Mouse (Mus musculus): ENCODE data around the gene Fam57b. TPM values are rescaled to one million over a fixed set of nuclear protein-coding genes. Genes with fewer than 3 reads are reported as not detected.
A peak's percentile ranks its signal among the peaks of the same experiment; 100 is the strongest.

The Fam57b gene
- polyA plus RNA-seq, 1 experiment from 2014 or later: 40.6 TPM

DNA sequence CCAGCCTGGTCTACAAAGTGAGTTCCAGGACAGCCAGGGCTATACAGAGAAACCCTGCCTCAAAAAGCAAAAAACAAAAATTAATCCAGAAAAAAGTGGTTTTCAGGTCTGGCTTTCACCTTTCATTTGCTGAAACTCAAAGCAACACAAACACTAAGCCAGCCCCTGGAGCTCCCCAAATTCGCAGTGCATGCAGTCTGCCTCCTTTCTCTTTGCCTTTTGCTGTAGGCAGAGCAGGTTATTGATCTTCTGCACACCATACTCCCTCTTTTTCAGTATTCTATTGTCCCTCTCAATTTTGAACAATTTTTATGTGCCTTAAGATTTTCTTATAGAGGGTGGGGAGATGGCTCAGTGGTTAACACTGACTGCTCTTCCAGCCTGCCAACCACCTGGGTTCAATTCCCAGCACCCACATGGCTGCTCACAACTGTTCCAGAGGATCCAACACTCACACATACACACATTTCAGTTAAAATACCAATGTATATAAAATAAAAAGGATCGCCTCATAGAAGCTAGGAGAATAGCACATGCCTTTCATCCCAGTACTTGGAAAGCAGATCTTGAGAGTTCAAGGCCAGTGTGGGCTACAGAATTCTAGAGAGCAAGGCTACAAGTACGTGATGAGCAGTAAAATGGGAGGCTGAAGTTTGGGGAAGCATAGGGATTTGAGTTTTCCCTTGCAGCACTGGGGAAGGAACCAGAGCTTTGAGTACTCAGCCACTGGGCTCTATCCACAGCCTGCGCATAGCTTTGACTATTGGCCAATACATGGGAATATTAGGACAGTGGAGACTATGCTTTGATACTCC lies 3.8 kb upstream of the Fam57b start:
- Histone ChIP-seq H3K4me1 (replicated peaks) (peaks cover 59% of the 10 kb centered on the region), H3K9me3 (no peaks in the 10 kb centered on the region), H3K4me3 (no peak overlapping the region; the same call in 1 of the 2 replicates), H3K27ac (replicated peaks) (no peak overlapping the region), H3K27me3 (no peaks in the 10 kb centered on the region), H3K9ac (no peak overlapping the region), H3K4me2 (peak overlapping the region; percentile 83), H3K36me3 (peaks cover 48% of the 10 kb centered on the region)
- WGBS: 71% methylated on average over 4 of the region's 4 CpGs
- ATAC-seq (ENCODE audit: low read depth): no peak

DNA sequence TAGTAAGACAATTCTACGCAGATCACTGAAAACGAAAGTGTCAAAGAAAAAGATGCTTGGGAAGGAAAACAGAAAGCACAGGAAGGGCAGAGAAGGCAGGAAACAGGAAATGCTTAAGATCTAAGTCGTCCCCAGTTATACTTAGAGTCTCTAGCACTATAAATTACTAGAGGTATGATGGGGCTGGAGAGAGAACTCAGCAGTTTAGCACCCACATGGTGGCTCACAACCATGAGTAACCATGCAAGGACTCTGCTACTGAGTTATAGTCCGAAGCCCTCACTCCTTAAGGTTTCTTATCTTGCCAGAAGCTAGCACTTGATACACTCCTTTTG lies 3.2 kb upstream of the Fam57b start:
- Histone ChIP-seq H3K9ac (no peak overlapping the region), H3K9me3 (no peaks in the 10 kb centered on the region), H3K4me3 (no peak overlapping the region), H3K4me1 (replicated peaks) (peaks cover 59% of the 10 kb centered on the region), H3K27ac (replicated peaks) (no peak overlapping the region), H3K27me3 (no peaks in the 10 kb centered on the region), H3K36me3 (peaks cover 42% of the 10 kb centered on the region), H3K4me2 (no peak overlapping the region)
- no peak for ATAC-seq (ENCODE audit: low read depth)
- 85% methylated on average over 4 of the region's 4 CpGs for WGBS

DNA sequence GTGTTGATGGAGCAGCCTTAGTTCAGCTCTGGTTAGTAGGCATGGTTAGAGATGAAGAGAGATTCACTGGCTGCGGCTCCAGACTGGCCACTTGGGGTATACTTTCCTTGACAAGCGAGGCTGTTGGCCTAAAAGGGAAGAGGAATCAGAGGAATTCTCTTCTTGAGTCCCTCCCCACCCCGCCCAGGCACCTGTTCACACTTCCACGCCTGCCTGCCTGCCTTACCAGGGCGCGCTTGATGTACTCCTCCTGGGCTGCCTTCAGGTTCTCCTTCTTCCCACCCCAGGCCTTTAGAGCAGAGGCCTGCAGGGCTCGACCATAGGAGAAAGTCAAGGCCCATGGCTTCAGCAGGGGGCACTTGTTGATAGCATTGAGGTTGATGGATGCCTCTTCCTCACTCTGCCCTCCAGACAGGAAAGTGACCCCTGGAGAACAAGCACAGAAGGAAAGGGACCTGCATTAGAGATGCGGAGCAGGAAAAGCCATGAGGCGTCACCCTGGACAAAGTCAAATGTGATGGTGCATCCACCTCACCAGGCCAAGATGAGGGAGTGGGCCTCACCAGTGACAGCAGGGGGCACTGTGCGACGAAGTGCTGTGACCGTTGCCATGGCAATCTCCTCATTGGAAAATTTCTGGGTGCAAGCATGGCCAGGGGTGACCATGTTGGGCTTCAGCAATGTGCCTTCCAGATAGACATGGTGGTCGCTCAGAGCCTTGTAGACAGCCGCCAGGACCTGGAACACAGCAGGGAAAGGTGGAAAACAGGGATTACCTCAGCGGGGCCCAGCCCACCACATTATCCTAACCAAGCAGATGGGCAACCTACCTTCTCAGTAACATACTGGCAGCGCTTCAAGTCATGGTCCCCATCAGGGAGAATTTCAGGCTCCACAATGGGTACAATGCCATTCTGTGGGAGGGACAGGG lies 1.8 kb upstream of the Fam57b start:
- no peak overlapping the region for H3K9ac ChIP-seq
- ATAC-seq (ENCODE audit: low read depth): no peak
- H3K4me2 ChIP-seq: no peak overlapping the region
- peaks cover 32% of the 10 kb centered on the region for H3K36me3 ChIP-seq
- H3K27ac ChIP-seq (replicated peaks): no peak overlapping the region
- 78% methylated on average over 16 of the region's 16 CpGs for WGBS
- peaks cover 60% of the 10 kb centered on the region for H3K4me1 ChIP-seq (replicated peaks)
- H3K4me3 ChIP-seq: no peak overlapping the region
- H3K9me3 ChIP-seq: no peaks in the 10 kb centered on the region
- no peaks in the 10 kb centered on the region for H3K27me3 ChIP-seq

DNA sequence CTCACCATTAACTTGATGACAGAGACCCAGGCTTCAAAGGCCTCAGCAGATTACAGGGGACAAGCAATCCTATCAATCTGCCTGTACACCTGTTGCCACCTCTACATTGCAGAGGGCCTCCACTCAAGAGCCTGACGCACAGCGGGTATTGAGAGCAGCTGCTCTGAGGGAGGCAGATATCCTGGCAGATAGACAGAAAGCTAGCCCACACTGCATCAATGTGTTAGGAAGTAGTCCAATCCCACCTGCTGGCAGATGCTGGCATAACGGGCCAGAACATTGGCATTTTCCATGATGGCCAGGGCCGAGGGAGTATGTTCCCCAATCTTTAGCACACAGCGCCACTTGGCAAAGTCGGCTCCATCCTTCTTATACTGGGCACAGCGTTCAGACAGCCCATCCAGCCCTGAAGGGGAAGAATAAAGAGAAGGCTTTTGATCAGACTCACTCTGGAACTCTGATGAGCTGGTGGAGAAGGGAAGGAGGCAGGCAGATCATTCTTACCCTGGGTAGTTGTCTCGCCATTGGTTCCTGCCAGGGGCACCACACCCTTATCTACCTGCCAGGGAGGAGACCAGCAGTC lies 1.0 kb upstream of the Fam57b start:
- no peak overlapping the region for H3K4me3 ChIP-seq
- H3K4me2 ChIP-seq: peak overlapping the region; percentile 87; the same call in 1 of the 2 replicates
- ATAC-seq (ENCODE audit: low read depth): no peak
- peaks cover 32% of the 10 kb centered on the region for H3K36me3 ChIP-seq
- no peak overlapping the region for H3K27ac ChIP-seq (replicated peaks)
- peak overlapping the region; percentile 93 for H3K9ac ChIP-seq
- H3K9me3 ChIP-seq: no peaks in the 10 kb centered on the region
- 69% methylated on average over 8 of the region's 8 CpGs for WGBS
- H3K4me1 ChIP-seq (replicated peaks): peaks cover 54% of the 10 kb centered on the region
- H3K27me3 ChIP-seq: no peaks in the 10 kb centered on the region

GRCm38 (mm10) chr7:126798127-126799049 lies 920 bp downstream of the Fam57b start:
- no peak for ATAC-seq (ENCODE audit: low read depth)

DNA sequence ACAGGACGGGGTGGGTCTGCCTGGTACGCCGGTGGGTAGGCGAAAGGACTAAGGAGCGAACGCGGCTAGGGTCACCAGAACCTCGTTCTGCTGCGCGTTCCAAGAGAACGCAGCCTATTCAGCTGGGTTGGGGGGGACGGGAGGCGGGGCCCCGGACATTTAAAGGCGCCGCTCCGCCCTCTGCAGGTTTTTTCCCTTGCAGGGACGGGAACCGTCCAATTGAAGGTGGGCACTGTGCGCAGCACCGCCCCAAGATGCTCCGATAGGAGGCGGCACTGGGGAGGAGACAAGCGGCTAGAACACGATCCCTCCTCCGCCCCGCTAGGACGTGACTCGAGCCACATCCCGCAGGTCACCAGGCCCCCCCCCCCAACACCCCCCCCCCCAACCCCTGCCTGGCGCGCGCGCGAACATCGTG lies 1.6 kb downstream of the Fam57b start:
- Histone ChIP-seq H3K27ac (replicated peaks) (peak overlapping the region; percentile 96), H3K4me1 (replicated peaks) (peaks cover 44% of the 10 kb centered on the region), H3K9me3 (no peaks in the 10 kb centered on the region), H3K4me3 (peak overlapping the region; percentile 88), H3K9ac (peak overlapping the region; percentile 93), H3K36me3 (peaks cover 38% of the 10 kb centered on the region), H3K27me3 (no peaks in the 10 kb centered on the region), H3K4me2 (peak overlapping the region; percentile 87)
- ATAC-seq (ENCODE audit: low read depth): peak; percentile 96
- 0% methylated on average over 33 of the region's 36 CpGs for WGBS

More at GRCm38 (mm10) chr7:126798127-126799049, 920 bp downstream of the Fam57b start:
- Histone ChIP-seq H3K36me3 (peaks cover 38% of the 10 kb centered on the region), H3K27ac (replicated peaks) (peak overlapping the region; percentile 96), H3K9me3 (no peaks in the 10 kb centered on the region), H3K4me2 (peak overlapping the region; percentile 87), H3K27me3 (no peaks in the 10 kb centered on the region), H3K4me1 (replicated peaks) (peaks cover 44% of the 10 kb centered on the region), H3K9ac (peak overlapping the region; percentile 93), H3K4me3 (peak overlapping the region; percentile 88)
- 1% methylated on average over 40 of the region's 40 CpGs for WGBS

GRCm38 (mm10) chr7:126799468-126800268 lies 2.2 kb downstream of the Fam57b start:
- Histone ChIP-seq H3K4me2 (peak overlapping the region; percentile 87), H3K4me3 (peak overlapping the region; percentile 88), H3K9me3 (no peaks in the 10 kb centered on the region), H3K9ac (peak overlapping the region; percentile 85), H3K27me3 (no peaks in the 10 kb centered on the region), H3K27ac (replicated peaks) (peak overlapping the region; percentile 96), H3K4me1 (replicated peaks) (peaks cover 44% of the 10 kb centered on the region), H3K36me3 (peaks cover 36% of the 10 kb centered on the region)
- WGBS: 1% methylated on average over 37 of the region's 38 CpGs
- peak; percentile 93 for ATAC-seq (ENCODE audit: low read depth)

GRCm38 (mm10) chr7:126800269-126801056 lies 3.0 kb downstream of the Fam57b start:
- WGBS: 36% methylated on average over 5 of the region's 5 CpGs
- Histone ChIP-seq H3K4me2 (peak overlapping the region; percentile 87), H3K9me3 (no peaks in the 10 kb centered on the region), H3K27me3 (no peaks in the 10 kb centered on the region), H3K4me1 (replicated peaks) (peaks cover 44% of the 10 kb centered on the region), H3K9ac (peak overlapping the region; percentile 85), H3K27ac (replicated peaks) (peak overlapping the region; percentile 96), H3K4me3 (peak overlapping the region; percentile 88), H3K36me3 (peaks cover 28% of the 10 kb centered on the region)
- ATAC-seq (ENCODE audit: low read depth): no peak

DNA sequence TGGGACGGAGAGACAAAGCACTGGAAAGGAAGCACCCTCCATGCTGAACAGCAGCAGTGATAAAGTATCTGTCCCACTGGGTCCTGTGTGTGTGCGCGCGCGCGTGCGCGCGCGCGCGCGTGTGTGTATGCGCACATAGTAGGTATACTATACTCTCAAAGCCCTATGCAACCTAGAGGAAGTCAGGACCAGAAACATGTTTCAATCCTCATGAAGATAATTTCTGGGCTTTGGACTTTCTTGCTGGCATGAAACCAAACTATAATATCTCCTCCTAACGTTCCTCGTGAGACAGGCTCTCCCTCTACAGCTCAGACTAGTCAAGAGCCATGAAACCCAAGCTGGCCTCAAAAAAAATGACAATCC lies 3.6 kb downstream of the Fam57b start:
- no peak overlapping the region for H3K9ac ChIP-seq
- WGBS: 95% methylated on average over 16 of the region's 16 CpGs

More for the DNA sequence above, 3.6 kb downstream of the Fam57b start:
- H3K36me3 ChIP-seq: peaks cover 22% of the 10 kb centered on the region
- no peaks in the 10 kb centered on the region for H3K27me3 ChIP-seq
- no peak overlapping the region for H3K4me3 ChIP-seq
- H3K4me2 ChIP-seq: no peak overlapping the region
- H3K27ac ChIP-seq (replicated peaks): no peak overlapping the region
- H3K9me3 ChIP-seq: no peaks in the 10 kb centered on the region
- H3K4me1 ChIP-seq (replicated peaks): peaks cover 38% of the 10 kb centered on the region
- ATAC-seq (ENCODE audit: low read depth): no peak

Data from neural tube, embryonic 13.5 days (tissue).